Mouse (Mus musculus): Measurements from ENCODE around the gene Carns1. TPM values are rescaled to one million over a fixed set of nuclear protein-coding genes. Genes with fewer than 3 reads are reported as not detected.

Gene Carns1
- total and polyA plus RNA-seq, 3 experiments: 0.63 to 0.81 TPM; not detected in 1

GRCm38 (mm10) chr19:4121097-4121805 lies 54.0 kb downstream of the Carns1 start (continued):
- TF ChIP-seq ELF1 (IDR thresholded peaks at IDR 0.05; ENCODE audit: low read depth, low read length) (peak; percentile 87), RCOR1 (IDR thresholded peaks at IDR 0.05; ENCODE audit: low read depth, low read length) (no peak), TAL1 (IDR thresholded peaks at IDR 0.05; ENCODE audit: low read length) (no peak)

DNA sequence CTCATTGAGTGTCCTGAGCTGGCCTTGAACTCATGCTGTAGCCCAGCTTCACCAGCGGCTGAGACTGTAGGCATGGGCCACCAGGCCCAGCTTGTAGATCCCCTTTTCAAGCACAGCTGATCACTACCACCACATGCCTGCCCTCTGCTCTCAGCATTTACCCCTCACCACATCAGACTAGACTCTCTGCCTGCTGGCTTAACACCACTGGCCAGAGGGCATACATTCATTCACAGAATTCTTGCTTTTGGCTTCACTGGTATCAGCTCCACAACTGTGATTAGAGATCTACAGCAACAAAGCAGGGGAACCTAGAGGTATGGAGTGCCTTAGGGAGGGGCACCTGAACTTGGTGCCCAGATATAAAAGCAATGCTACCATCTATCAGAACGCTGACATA lies 54.8 kb downstream of the Carns1 start:
- H3K4me1 ChIP-seq (ENCODE audit: control insufficient read depth in 1 of 2, insufficient read depth in 2 of 2, low read length in 2 of 2): peaks cover 25 to 27% of the 10 kb centered on the region in 2 experiments
- no peak overlapping the region for H3K9ac ChIP-seq (ENCODE audit: control insufficient read depth, low read depth, low read length, poor library complexity, severe bottlenecking)
- peaks cover 0 to 38% of the 10 kb centered on the region in 2 experiments; a peak in 2 of 4 replicates for H3K36me3 ChIP-seq (ENCODE audit: control insufficient read depth in 1 of 2, insufficient read depth in 2 of 2, low read length in 2 of 2)
- peaks cover 2% of the 10 kb centered on the region; the same call in 1 of the 2 replicates for H3K79me2 ChIP-seq (ENCODE audit: control insufficient read depth, insufficient read depth, low read length, poor library complexity)
- H3K4me3 ChIP-seq (ENCODE audit: control insufficient read depth in 1 of 2, insufficient read depth in 1 of 2, low read depth in 2 of 2, low read length in 2 of 2): no peak overlapping the region
- no peaks in the 10 kb centered on the region for H3K9me3 ChIP-seq (replicated peaks; ENCODE audit: insufficient read depth, low read length)
- no peak for DNase-seq (ENCODE audit: low read depth, low spot score)
- no peak overlapping the region for H3K27ac ChIP-seq (ENCODE audit: control insufficient read depth, low read depth, low read length)
- no peak for TF ChIP-seq NELFE (IDR thresholded peaks at IDR 0.05; ENCODE audit: low read depth, low read length)
- no peak for TF ChIP-seq ZKSCAN1 (IDR thresholded peaks at IDR 0.05; ENCODE audit: low read depth, low read length)
- TF ChIP-seq USF2 (IDR thresholded peaks at IDR 0.05; ENCODE audit: borderline replicate concordance in 1 of 2, insufficient read depth in 1 of 2, low read depth in 1 of 2, low read length in 2 of 2): no peak
- TF ChIP-seq TCF12 (IDR thresholded peaks at IDR 0.05; ENCODE audit: low read depth, low read length): no peak
- no peak for TF ChIP-seq ELF1 (IDR thresholded peaks at IDR 0.05; ENCODE audit: low read depth, low read length)
- TF ChIP-seq HCFC1 (IDR thresholded peaks at IDR 0.05; ENCODE audit: low read depth, low read length): no peak
- no peak for TF ChIP-seq GABPA (IDR thresholded peaks at IDR 0.05; ENCODE audit: low read depth, low read length)
- no peak for TF ChIP-seq CHD2 (IDR thresholded peaks at IDR 0.05; ENCODE audit: low read length)
- TF ChIP-seq MEF2A (IDR thresholded peaks at IDR 0.05; ENCODE audit: extremely low read depth, insufficient replicate concordance, low read depth, low read length, poor library complexity, severe bottlenecking): no peak
- TF ChIP-seq MAZ (IDR thresholded peaks at IDR 0.05; ENCODE audit: low read depth, low read length): no peak
- TF ChIP-seq ZMIZ1 (IDR thresholded peaks at IDR 0.05; ENCODE audit: low read depth, low read length): no peak
- no peak for TF ChIP-seq MYB (IDR thresholded peaks at IDR 0.05; ENCODE audit: low read depth, low read length)
- TF ChIP-seq MAFK (IDR thresholded peaks at IDR 0.05; ENCODE audit: borderline replicate concordance, low read depth, low read length): no peak
- no peak for TF ChIP-seq MAX (IDR thresholded peaks at IDR 0.05; ENCODE audit: low read length)
- no peak for TF ChIP-seq ETS1 (IDR thresholded peaks at IDR 0.05; ENCODE audit: low read depth, low read length)
- no peak for TF ChIP-seq RCOR1 (IDR thresholded peaks at IDR 0.05; ENCODE audit: low read depth, low read length)
- no peak for TF ChIP-seq USF1 (IDR thresholded peaks at IDR 0.05; ENCODE audit: low read depth, low read length)
- no peaks in the 10 kb centered on the region for H3K27me3 ChIP-seq (ENCODE audit: control insufficient read depth in 1 of 2, insufficient read depth in 2 of 2, low read length in 2 of 2)

Data from MEL (cell line).